Mouse (Mus musculus) limb, embryonic 15.5 days (tissue): Measurements from ENCODE around the gene Map6. TPM values are rescaled to one million over a fixed set of nuclear protein-coding genes. Genes with fewer than 3 reads are reported as not detected.
"Not testable (repeated sequence)": the region's sequence is repeated elsewhere in the genome, so short reads cannot be mapped to it uniquely, and the experiment has no call there.

ENCODE experiments used
- ATAC-seq: fragments of 200-750 bp; cut with Nextera tagmentation; 2 replicates; pipeline ENCODE4 v1.8.0; 2017; ENCODE audit warnings: low read depth, moderate TSS enrichment; ENCODE audit not compliant: insufficient number of reproducible peaks, low FRiP score, low TSS enrichment
- H3K27ac ChIP-seq: fragments of 300-500 bp; sonication (generic); 2 replicates; pipeline ENCODE4 v1.5.1; 2015; ENCODE audit warnings: moderate library complexity, mild to moderate bottlenecking, inconsistent platforms
- H3K27me3 ChIP-seq: fragments of 300-500 bp; sonication (generic); 2 replicates; pipeline ENCODE4 v1.6.1; 2015; ENCODE audit warnings: inconsistent platforms
- H3K36me3 ChIP-seq: fragments of 300-500 bp; sonication (generic); 2 replicates; pipeline ENCODE4 v1.6.1; 2015; ENCODE audit warnings: inconsistent platforms
- H3K4me1 ChIP-seq: fragments of 300-500 bp; sonication (generic); 2 replicates; pipeline ENCODE4 v1.6.1; 2015; ENCODE audit warnings: inconsistent platforms
- H3K4me2 ChIP-seq: fragments of 300-500 bp; sonication (generic); 2 replicates; pipeline ENCODE4 v1.6.1; 2015; ENCODE audit warnings: mild to moderate bottlenecking, inconsistent platforms
- H3K4me3 ChIP-seq: fragments of 300-500 bp; sonication (generic); 2 replicates; pipeline ENCODE4 v1.5.1; 2015; ENCODE audit warnings: mild to moderate bottlenecking, inconsistent platforms
- H3K9ac ChIP-seq: fragments of 300-500 bp; sonication (generic); 2 replicates; pipeline ENCODE4 v1.6.1; 2015; ENCODE audit warnings: inconsistent platforms
- H3K9me3 ChIP-seq: fragments of 300-500 bp; sonication (generic); 2 replicates; pipeline ENCODE4 v1.6.1; 2016; ENCODE audit warnings: inconsistent platforms
- WGBS: fragments of 180-500 bp; shearing (Covaris S2); methylation state at CpG from one replicate; pipeline ENCODE4 v1.1.7; 2015; 5-methylcytosine and 5-hydroxymethylcytosine counted together
- polyA plus RNA-seq: library from polyadenylated mRNA; unstranded; fragments of >200 nt; fragmentation: Nextera tagmentation; extraction: Ambion mirVana; gene quantifications from 2 replicates; pipeline ENCODE4 v1.2.1, GENCODE M21; 2015

Map6 gene
- polyA plus RNA-seq, 1 experiment from 2014 or later: 10.2 TPM

DNA sequence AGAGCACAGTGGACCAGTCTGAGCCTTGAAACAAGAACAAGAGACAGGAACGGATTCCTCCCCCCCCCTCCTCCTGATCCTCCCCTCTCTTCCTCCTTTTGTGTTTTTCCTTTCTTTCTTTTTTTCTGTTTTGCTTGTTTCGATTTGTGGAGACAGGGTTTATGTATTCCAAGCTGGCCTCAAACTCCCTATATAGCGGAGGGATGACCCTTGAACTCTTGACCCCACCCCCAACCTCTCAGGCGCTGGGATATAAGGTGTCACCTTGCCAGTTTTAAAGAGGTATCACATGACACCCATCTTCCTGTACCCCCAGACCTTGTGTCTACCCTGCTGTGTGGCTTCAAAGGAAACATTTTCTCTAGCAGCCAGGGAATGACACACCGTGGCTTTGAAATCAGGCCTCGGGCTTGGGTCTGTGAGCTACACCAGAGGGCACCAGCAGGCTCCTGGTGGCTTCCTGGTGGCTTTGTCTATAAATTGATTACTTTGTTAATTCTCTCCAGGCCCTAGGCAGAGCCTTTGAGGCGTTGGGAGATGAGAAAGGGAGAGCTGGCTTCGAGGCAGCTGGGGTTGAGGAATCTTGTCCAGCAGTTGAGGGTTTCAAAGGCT, 93.7 kb downstream of the Map6 start:
- H3K9ac ChIP-seq: peak overlapping the region; percentile 3; the same call in 1 of the 2 replicates
- no peaks in the 10 kb centered on the region for H3K36me3 ChIP-seq
- no peaks in the 10 kb centered on the region for H3K27me3 ChIP-seq
- H3K9me3 ChIP-seq: no peaks in the 10 kb centered on the region
- 0 out of 2 replicates have a peak overlapping the region, but pooled peaks have one; percentile 5 for H3K4me3 ChIP-seq
- peak overlapping the region; percentile 98 for H3K27ac ChIP-seq
- peak overlapping the region; percentile 27 for H3K4me2 ChIP-seq
- H3K4me1 ChIP-seq: peaks cover 51% of the 10 kb centered on the region
- ATAC-seq: no peak
- WGBS: 18% methylated on average over 8 of the region's 8 CpGs

DNA sequence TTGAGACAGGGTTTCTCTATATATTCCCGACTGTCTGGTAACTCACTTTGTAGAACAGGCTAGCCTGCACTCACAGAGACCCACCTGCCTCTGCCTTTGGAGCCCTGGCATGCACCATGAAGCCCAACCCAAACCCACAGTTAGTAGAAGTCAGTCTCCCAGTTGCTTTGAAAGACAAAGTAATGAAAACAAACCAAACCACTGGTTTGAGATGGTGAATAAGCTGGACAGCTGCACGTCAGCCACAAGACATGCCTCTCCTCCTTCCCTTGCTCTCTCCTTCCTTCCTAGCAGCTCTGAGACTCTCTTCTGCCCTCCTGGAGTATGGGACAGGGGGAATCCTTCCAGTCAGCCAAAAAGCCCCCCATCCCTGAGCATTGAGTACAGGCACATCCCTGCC, 94.9 kb downstream of the Map6 start:
- no peak overlapping the region for H3K27ac ChIP-seq

GRCm38 (mm10) chr7:99365069-99365468, 97.8 kb downstream of the Map6 start:
- H3K27me3 ChIP-seq: no peaks in the 10 kb centered on the region
- peak overlapping the region; percentile 48; the same call in 1 of the 2 replicates for H3K27ac ChIP-seq
- no peak overlapping the region for H3K4me2 ChIP-seq
- H3K9me3 ChIP-seq: no peaks in the 10 kb centered on the region
- no peaks in the 10 kb centered on the region for H3K36me3 ChIP-seq
- WGBS: 2% methylated on average over 5 of the region's 5 CpGs
- H3K9ac ChIP-seq: no peak overlapping the region
- H3K4me3 ChIP-seq: no peak overlapping the region
- no peak for ATAC-seq
- H3K4me1 ChIP-seq: peaks cover 20% of the 10 kb centered on the region

More for the DNA sequence above, 94.9 kb downstream of the Map6 start:
- 94% methylated on average over 2 of the region's 2 CpGs for WGBS
- no peaks in the 10 kb centered on the region for H3K27me3 ChIP-seq
- H3K9me3 ChIP-seq: no peaks in the 10 kb centered on the region
- peaks cover 39% of the 10 kb centered on the region for H3K4me1 ChIP-seq
- H3K36me3 ChIP-seq: no peaks in the 10 kb centered on the region
- H3K4me2 ChIP-seq: no peak overlapping the region
- H3K9ac ChIP-seq: no peak overlapping the region
- ATAC-seq: no peak
- H3K4me3 ChIP-seq: no peak overlapping the region

DNA sequence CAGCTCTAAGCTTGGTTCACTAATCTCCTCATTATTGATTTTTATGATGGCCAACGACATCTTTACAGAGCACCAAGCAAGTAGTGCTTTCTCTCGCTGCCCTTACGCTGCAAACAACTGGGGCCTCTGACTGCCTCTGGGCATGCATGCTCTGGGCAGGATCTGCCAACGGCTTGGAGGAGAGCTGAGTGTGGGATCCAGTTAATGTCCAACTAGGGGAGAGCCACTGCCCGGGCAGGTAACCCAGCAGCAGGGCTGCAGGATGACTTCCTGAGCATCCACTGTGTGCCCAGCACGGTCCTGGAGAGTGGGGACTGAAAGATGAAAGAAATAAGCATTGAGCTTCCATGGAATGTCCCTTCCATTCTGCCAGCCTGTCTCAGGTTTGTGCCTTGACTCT, 99.5 kb downstream of the Map6 start:
- Histone ChIP-seq H3K4me2 (no peak overlapping the region), H3K27ac (no peak overlapping the region), H3K36me3 (no peaks in the 10 kb centered on the region), H3K4me1 (peaks cover 10% of the 10 kb centered on the region), H3K9ac (no peak overlapping the region), H3K4me3 (no peak overlapping the region), H3K27me3 (peaks cover 3% of the 10 kb centered on the region; the same call in 1 of the 2 replicates), H3K9me3 (no peaks in the 10 kb centered on the region)
- ATAC-seq: no peak
- 48% methylated on average over 6 of the region's 6 CpGs for WGBS

GRCm38 (mm10) chr7:99374325-99374724, 107.1 kb downstream of the Map6 start:
- not testable (repeated sequence) for ATAC-seq, H3K9me3 ChIP-seq, H3K4me3 ChIP-seq, H3K27ac ChIP-seq, H3K4me1 ChIP-seq, H3K27me3 ChIP-seq, H3K36me3 ChIP-seq, H3K4me2 ChIP-seq, H3K9ac ChIP-seq
- WGBS: 62% methylated on average over 3 of the region's 3 CpGs

DNA sequence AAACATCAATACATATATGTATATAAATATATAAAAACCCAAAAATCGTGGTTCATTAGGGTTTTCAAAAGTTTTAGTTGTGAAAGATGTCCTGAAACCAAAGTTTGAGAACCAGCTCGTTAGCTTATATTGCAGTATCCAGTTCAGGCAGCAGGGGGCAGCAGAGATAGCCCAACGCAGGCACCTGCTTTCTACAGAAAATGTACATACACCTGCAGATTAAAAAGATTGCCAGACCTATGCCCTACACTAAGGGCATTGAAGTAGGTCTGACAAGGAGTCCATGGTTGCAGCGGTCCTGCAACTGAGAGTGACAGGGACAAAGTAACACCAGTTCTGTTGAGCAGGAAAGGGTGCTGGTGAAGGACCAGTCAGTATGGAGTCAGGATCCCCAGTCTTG, 108.2 kb downstream of the Map6 start:
- H3K27ac ChIP-seq: no peak overlapping the region
- no peak overlapping the region for H3K4me3 ChIP-seq
- H3K4me1 ChIP-seq: peaks cover 8% of the 10 kb centered on the region; the same call in 1 of the 2 replicates
- H3K27me3 ChIP-seq: peaks cover 3% of the 10 kb centered on the region; the same call in 1 of the 2 replicates
- WGBS: 4% methylated on average over 4 of the region's 4 CpGs
- H3K4me2 ChIP-seq: no peak overlapping the region
- no peak overlapping the region for H3K9ac ChIP-seq
- no peak for ATAC-seq
- H3K36me3 ChIP-seq: no peaks in the 10 kb centered on the region
- no peaks in the 10 kb centered on the region for H3K9me3 ChIP-seq

GRCm38 (mm10) chr7:99378870-99379269, 111.6 kb downstream of the Map6 start:
- Histone ChIP-seq H3K4me3 (no peak overlapping the region), H3K9ac (no peak overlapping the region), H3K27me3 (peaks cover 8% of the 10 kb centered on the region; the same call in 1 of the 2 replicates), H3K27ac (no peak overlapping the region), H3K4me1 (peaks cover 34% of the 10 kb centered on the region), H3K9me3 (no peaks in the 10 kb centered on the region), H3K4me2 (no peak overlapping the region), H3K36me3 (no peaks in the 10 kb centered on the region)
- no peak for ATAC-seq
- 66% methylated on average over 8 of the region's 8 CpGs for WGBS

DNA sequence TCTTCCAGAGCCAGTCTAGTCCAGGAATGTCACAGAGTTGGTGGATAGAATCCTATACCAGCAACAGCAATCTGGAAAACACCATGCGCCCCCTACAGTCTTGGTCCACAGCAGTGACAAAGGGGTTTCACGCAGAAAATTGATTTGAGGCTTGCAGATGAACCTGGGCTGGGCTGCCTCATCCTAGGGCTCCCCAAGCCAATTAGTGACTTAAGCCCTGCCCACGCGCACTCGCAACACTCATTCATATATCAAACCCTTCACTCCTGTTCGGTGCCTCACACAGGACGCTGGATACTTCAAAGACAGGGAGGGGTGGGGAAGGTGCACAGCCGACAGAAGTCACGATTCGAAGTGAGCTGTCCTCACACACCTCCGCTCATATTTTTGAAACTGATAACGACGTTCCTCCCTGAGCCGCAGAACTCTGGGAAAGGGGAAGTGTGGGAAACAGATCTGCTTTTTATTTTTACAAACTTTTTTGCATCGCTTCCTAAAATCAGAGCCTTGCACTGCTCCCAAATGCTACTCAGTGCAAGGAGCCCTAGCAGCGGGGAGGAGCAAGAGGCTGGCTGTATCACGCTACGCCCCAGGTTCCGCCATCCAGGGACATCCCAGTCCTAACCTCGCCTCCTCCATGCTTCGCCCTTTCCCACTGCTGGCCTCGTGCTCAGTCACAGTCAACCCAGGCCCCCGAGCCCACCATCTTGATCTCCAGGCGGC, 113.4 kb downstream of the Map6 start:
- Histone ChIP-seq H3K4me3 (peak overlapping the region; percentile 64), H3K27me3 (peaks cover 8% of the 10 kb centered on the region; the same call in 1 of the 2 replicates), H3K27ac (peak overlapping the region; percentile 97), H3K4me1 (peaks cover 43% of the 10 kb centered on the region), H3K4me2 (peak overlapping the region; percentile 97), H3K36me3 (no peaks in the 10 kb centered on the region), H3K9ac (peak overlapping the region; percentile 68), H3K9me3 (no peaks in the 10 kb centered on the region)
- ATAC-seq: peak; percentile 74
- under 1% methylated on average over 24 of the region's 24 CpGs for WGBS

- under 1% methylated on average over 67 of the region's 73 CpGs for WGBS
Observed at GRCm38 (mm10) chr7:99381214-99382087, 114.2 kb downstream of the Map6 start, which contains the start of gene Gdpd5. Gene Gdpd5 (plus strand): TSS chr7:99381414.

DNA sequence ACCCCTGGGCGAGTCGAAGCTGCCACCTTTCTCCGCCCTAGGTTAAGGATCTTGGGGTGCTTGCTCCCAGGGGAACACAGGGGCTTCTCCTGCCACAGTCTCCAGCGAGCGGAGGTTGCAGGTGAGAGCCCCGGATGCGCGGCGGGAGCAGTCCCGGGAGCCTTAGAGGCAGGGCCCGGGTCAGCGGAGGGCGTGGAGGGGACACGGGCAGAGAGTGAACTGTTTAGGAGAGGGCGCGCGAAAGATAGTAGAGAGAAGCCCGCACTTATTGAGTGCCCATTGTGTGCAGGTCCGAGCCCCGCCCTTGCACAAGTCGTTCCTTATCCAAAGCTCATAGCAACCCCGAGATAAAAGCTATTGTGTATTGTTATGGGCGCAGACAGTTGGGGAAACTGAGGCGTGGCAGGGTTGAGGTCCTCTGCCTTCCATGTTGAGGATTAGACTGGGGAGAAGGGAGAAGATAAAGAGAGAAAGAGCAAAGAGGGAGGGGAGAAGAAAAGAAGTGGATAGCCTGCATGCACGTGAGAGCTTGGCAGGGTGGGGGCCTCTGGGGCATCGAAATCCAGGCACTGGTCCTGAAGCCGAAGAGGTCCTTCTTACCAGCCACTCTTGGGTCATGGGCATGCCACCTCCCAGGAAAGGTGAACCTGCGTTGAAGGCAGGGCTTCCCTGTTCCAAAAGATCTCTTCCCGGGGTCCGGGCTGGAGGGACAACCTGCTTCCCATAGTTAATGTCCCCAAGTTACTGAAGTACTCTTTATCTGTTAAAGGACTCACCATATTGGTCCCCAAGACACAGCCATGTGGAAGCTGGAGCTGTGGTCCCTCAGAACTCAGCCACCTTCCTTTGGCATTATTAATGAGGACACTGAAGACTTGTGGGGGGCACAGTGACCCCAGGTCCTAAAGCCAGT, 115.1 kb downstream of the Map6 start:
- Histone ChIP-seq H3K4me1 (peaks cover 43% of the 10 kb centered on the region), H3K9me3 (no peaks in the 10 kb centered on the region), H3K27me3 (peaks cover 8% of the 10 kb centered on the region; the same call in 1 of the 2 replicates), H3K9ac (peak overlapping the region; percentile 64), H3K36me3 (no peaks in the 10 kb centered on the region), H3K4me2 (peak overlapping the region; percentile 97), H3K27ac (peak overlapping the region; percentile 78), H3K4me3 (peak overlapping the region; percentile 64)
- ATAC-seq: no peak
- WGBS: 12% methylated on average over 30 of the region's 30 CpGs

More at GRCm38 (mm10) chr7:99381214-99382087, 114.2 kb downstream of the Map6 start, which contains the start of gene Gdpd5:
- ATAC-seq: peak; percentile 98
- Histone ChIP-seq H3K27ac (peak within 1 kb of the TSS; percentile 97), H3K4me2 (peak within 1 kb of the TSS; percentile 97), H3K9me3 (no peaks in the 10 kb centered on the region), H3K9ac (peak within 1 kb of the TSS; percentile 68), H3K4me3 (peak within 1 kb of the TSS; percentile 64), H3K27me3 (peaks cover 8% of the 10 kb centered on the region; the same call in 1 of the 2 replicates), H3K4me1 (peaks cover 43% of the 10 kb centered on the region), H3K36me3 (no peaks in the 10 kb centered on the region)
